Mouse (Mus musculus) liver, adult 2 months (tissue): ENCODE data around the gene St14. TPM values are rescaled to one million over a fixed set of nuclear protein-coding genes. Genes with fewer than 3 reads are reported as not detected.
A peak's percentile ranks its signal among the peaks of the same experiment; 100 is the strongest.

Source experiments
- DNase-seq: peaks from one replicate; pipeline ENCODE4 v3.0.0-alpha.2; 2011; ENCODE audit warnings: low read depth, low spot score; ENCODE audit errors: extremely low read depth
- H3K27ac ChIP-seq: fragments of 200-500 bp; replicated peaks from 2 replicates; pipeline ENCODE4 v1.5.1; 2012; ENCODE audit warnings: low read depth, mild to moderate bottlenecking, control low read depth, inconsistent platforms, low read length; ENCODE audit not compliant: insufficient read depth
- H3K27me3 ChIP-seq: fragments of 200-500 bp; 2 replicates; pipeline ENCODE4 v1.6.1; 2012; ENCODE audit warnings: mild to moderate bottlenecking, moderate library complexity, low read length, inconsistent platforms; ENCODE audit not compliant: control insufficient read depth, insufficient read depth
- H3K36me3 ChIP-seq: fragments of 200-500 bp; 2 replicates; pipeline ENCODE4 v1.6.1; 2012; ENCODE audit warnings: low read length, inconsistent platforms; ENCODE audit not compliant: control insufficient read depth, insufficient read depth
- H3K4me1 ChIP-seq: fragments of 200-500 bp; 2 replicates; pipeline ENCODE4 v1.6.1; 2011; ENCODE audit warnings: low read length; ENCODE audit not compliant: control insufficient read depth, insufficient read depth
- H3K4me3 ChIP-seq: fragments of 200-500 bp; 2 replicates; pipeline ENCODE4 v1.5.1; 2011; ENCODE audit warnings: low read depth, mild to moderate bottlenecking, control low read depth, low read length, moderate library complexity; ENCODE audit not compliant: insufficient read depth
- H3K79me2 ChIP-seq: fragments of 200-500 bp; 2 replicates; pipeline ENCODE4 v1.6.1; 2012; ENCODE audit warnings: inconsistent platforms, mild to moderate bottlenecking, low read length, moderate library complexity; ENCODE audit not compliant: control insufficient read depth, insufficient read depth
- H3K9ac ChIP-seq: fragments of 200-500 bp; 2 replicates; pipeline ENCODE4 v1.6.1; 2012; ENCODE audit warnings: low read depth, mild to moderate bottlenecking, control low read depth, inconsistent platforms, low read length
- CTCF ChIP-seq: fragments of 200-500 bp; IDR thresholded peaks from 2 replicates; pipeline ENCODE4 v1.5.1; 2011; ENCODE audit warnings: low read depth, low read length, control low read depth
- POLR2A ChIP-seq: fragments of 200-500 bp; IDR thresholded peaks from 2 replicates; pipeline ENCODE4 v1.6.1; 2011; ENCODE audit warnings: low read length, control low read depth; ENCODE audit not compliant: insufficient read depth; ENCODE audit errors: extremely low read depth
- WGBS: fragments of 180-500 bp; shearing (Covaris S2); methylation state at CpG from one replicate; pipeline ENCODE4 v1.1.7; 2018; 5-methylcytosine and 5-hydroxymethylcytosine counted together
- polyA plus RNA-seq: library from polyadenylated mRNA; depleted of rRNA; stranded (reverse); fragments of >200 nt; gene quantifications from 2 replicates; pipeline ENCODE4 v1.2.3, GENCODE M21; 2012
- total RNA-seq: library from RNA; depleted of rRNA; stranded (reverse); fragments of >200 nt; gene quantifications from 2 replicates; pipeline ENCODE4 v1.2.3, GENCODE M21; 2014

The St14 gene
- total and polyA plus RNA-seq, 2 experiments, result 0.31 to 0.46 TPM

- Histone ChIP-seq H3K79me2 (no peaks in the 10 kb centered on the region), H3K27ac (no peak overlapping the region), H3K36me3 (no peaks in the 10 kb centered on the region), H3K4me3 (no peak overlapping the region), H3K27me3 (no peaks in the 10 kb centered on the region), H3K4me1 (no peaks in the 10 kb centered on the region), H3K9ac (no peak overlapping the region)
- no peak for DNase-seq
- no peak for TF ChIP-seq POLR2A
- TF ChIP-seq CTCF, result no peak
- 76% methylated on average over 7 of the region's 7 CpGs for WGBS
These were observed 44.9 kb downstream of the St14 start for GRCm38 (mm10) chr9:31086754-31087145.

GRCm38 (mm10) chr9:31086085-31086753 is 45.4 kb downstream of the St14 start:
- Histone ChIP-seq H3K4me1 (no peaks in the 10 kb centered on the region), H3K79me2 (no peaks in the 10 kb centered on the region), H3K36me3 (no peaks in the 10 kb centered on the region), H3K27me3 (no peaks in the 10 kb centered on the region), H3K9ac (no peak overlapping the region), H3K4me3 (no peak overlapping the region), H3K27ac (no peak overlapping the region)
- peak; percentile 60 for TF ChIP-seq CTCF
- no peak for TF ChIP-seq POLR2A
- 28% methylated on average over 10 of the region's 10 CpGs for WGBS
- peak; percentile 17 for DNase-seq

GRCm38 (mm10) chr9:31085556-31085955 is 46.1 kb downstream of the St14 start:
- Histone ChIP-seq H3K27ac (no peak overlapping the region), H3K36me3 (no peaks in the 10 kb centered on the region), H3K4me3 (no peak overlapping the region), H3K27me3 (no peaks in the 10 kb centered on the region), H3K79me2 (no peaks in the 10 kb centered on the region), H3K4me1 (no peaks in the 10 kb centered on the region), H3K9ac (no peak overlapping the region)
- no peak for DNase-seq
- no peak for TF ChIP-seq CTCF
- TF ChIP-seq POLR2A, result no peak
- 71% methylated on average over 5 of the region's 5 CpGs for WGBS

GRCm38 (mm10) chr9:31082771-31083170 is 48.9 kb downstream of the St14 start:
- DNase-seq, result no peak
- Histone ChIP-seq H3K4me1 (no peaks in the 10 kb centered on the region), H3K4me3 (no peak overlapping the region), H3K36me3 (no peaks in the 10 kb centered on the region), H3K27me3 (no peaks in the 10 kb centered on the region), H3K9ac (no peak overlapping the region), H3K79me2 (no peaks in the 10 kb centered on the region), H3K27ac (no peak overlapping the region)
- WGBS, result 69% methylated on average over 6 of the region's 6 CpGs
- TF ChIP-seq POLR2A (no peak), CTCF (no peak)

GRCm38 (mm10) chr9:31082054-31082666 is 49.5 kb downstream of the St14 start:
- WGBS, result 14% methylated on average over 15 of the region's 15 CpGs
- peak; percentile 48 for DNase-seq

GRCm38 (mm10) chr9:31080726-31081125 is 50.9 kb downstream of the St14 start:
- TF ChIP-seq POLR2A (no peak), CTCF (no peak)
- no peaks in the 10 kb centered on the region; the same call in 1 of the 2 replicates for H3K36me3 ChIP-seq
- H3K27me3 ChIP-seq, result no peaks in the 10 kb centered on the region
- H3K4me3 ChIP-seq, result no peak overlapping the region
- no peaks in the 10 kb centered on the region for H3K79me2 ChIP-seq
- H3K4me1 ChIP-seq, result no peaks in the 10 kb centered on the region
- H3K27ac ChIP-seq, result no peak overlapping the region
- no peak for DNase-seq
- no peak overlapping the region for H3K9ac ChIP-seq
- 83% methylated on average over 6 of the region's 6 CpGs for WGBS

More at GRCm38 (mm10) chr9:31082054-31082666, 49.5 kb downstream of the St14 start:
- Histone ChIP-seq H3K27ac (no peak overlapping the region), H3K9ac (no peak overlapping the region), H3K27me3 (no peaks in the 10 kb centered on the region), H3K4me1 (no peaks in the 10 kb centered on the region), H3K79me2 (no peaks in the 10 kb centered on the region), H3K4me3 (no peak overlapping the region), H3K36me3 (no peaks in the 10 kb centered on the region)
- no peak for TF ChIP-seq POLR2A
- TF ChIP-seq CTCF, result peak; percentile 83
